Mouse (Mus musculus) liver, embryonic 18 days (tissue): Measurements from ENCODE around the gene Serpinb2. TPM values are rescaled to one million over a fixed set of nuclear protein-coding genes. Genes with fewer than 3 reads are reported as not detected.

Source experiments
- polyA plus RNA-seq: library from polyadenylated mRNA; depleted of rRNA; stranded (reverse); fragments of >200 nt; gene quantifications from 2 replicates; pipeline ENCODE4 v1.2.3, GENCODE M21; 2012; rRNA removed

Serpinb2 gene
- polyA plus RNA-seq: 1.8 and 1.9 TPM in 2 replicates

GRCm38 (mm10) chr1:107511252-107511651 is at the start of gene Serpinb2:
Gene Serpinb2, plus strand, starts transcription at chr1:107511423.

Other genes starting within 250 kb of the Serpinb2 start
- gene Serpinb3b, start 233.1 kb upstream of the Serpinb2 start, polyA plus RNA-seq: not detected in 2 replicates
- gene Serpinb3c, start 233.1 kb upstream of the Serpinb2 start, polyA plus RNA-seq: not detected in 2 replicates
- gene Serpinb11, start 150.2 kb upstream of the Serpinb2 start, polyA plus RNA-seq: not detected in 2 replicates
- gene Serpinb7, start 111.8 kb upstream of the Serpinb2 start, polyA plus RNA-seq: 0.03 TPM in 1 of 2 replicates, not detected in the other
- 0.16 and 0.23 TPM in 2 replicates for gene Serpinb8, start 78.6 kb downstream of the Serpinb2 start, polyA plus RNA-seq